Mouse (Mus musculus): ENCODE data around the gene Abcc5.
"Not testable (repeated sequence)": the region's sequence is repeated elsewhere in the genome, so short reads cannot be mapped to it uniquely, and the experiment has no call there.

Gene Abcc5

GRCm38 (mm10) chr16:20425855-20426598 is at the start of gene Abcc5:
Abcc5 (minus strand) TSS chr16:20426394.
- peak; percentile 96 for DNase-seq (ENCODE audit: low spot score)

GRCm38 (mm10) chr16:20475335-20475734 is 49.1 kb upstream of the Abcc5 start:
- no peak for DNase-seq (ENCODE audit: low spot score)

DNA sequence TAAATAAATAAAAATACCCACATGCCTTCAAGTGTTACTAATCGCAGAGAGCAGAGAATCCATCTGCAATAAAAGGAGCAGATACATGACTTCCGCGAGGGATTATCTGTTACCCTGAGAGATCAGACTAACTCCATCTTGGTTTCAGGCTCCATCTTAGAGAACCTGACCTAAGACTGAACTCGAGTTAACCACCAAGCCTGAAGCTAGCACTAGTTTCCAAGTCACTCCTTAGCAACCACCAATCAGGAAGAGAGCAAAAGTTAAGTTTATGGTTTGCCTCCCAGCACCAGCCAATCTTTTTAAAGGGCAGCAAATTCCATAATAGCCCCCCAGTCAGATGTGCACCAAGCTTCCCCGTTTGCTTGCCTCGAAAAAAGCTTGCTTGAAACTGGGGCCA is 48.6 kb upstream of the Abcc5 start:
- DNase-seq (ENCODE audit: low spot score), result no peak

- DNase-seq (ENCODE audit: low spot score), result no peak
These were observed 48.0 kb upstream of the Abcc5 start for GRCm38 (mm10) chr16:20474211-20474610.

DNA sequence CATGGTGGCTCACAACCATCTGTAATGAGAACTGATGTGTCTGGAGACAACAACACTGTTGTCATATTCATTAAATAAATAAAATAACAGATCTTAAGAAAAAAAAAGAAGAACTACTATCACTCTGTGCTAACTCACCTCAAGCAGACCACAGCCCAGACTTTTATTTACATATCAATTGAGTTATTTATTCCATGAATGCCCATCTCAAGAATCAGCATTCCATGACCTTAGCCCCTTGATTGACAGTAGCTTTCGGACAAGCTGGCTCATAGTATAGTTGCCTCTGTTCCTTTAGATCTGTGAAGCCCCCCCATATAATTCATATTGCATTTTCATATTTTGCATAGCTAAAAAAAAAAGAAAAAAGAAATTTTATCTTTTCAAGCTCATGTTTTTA is 47.6 kb upstream of the Abcc5 start:
- no peak for DNase-seq (ENCODE audit: low spot score)

DNA sequence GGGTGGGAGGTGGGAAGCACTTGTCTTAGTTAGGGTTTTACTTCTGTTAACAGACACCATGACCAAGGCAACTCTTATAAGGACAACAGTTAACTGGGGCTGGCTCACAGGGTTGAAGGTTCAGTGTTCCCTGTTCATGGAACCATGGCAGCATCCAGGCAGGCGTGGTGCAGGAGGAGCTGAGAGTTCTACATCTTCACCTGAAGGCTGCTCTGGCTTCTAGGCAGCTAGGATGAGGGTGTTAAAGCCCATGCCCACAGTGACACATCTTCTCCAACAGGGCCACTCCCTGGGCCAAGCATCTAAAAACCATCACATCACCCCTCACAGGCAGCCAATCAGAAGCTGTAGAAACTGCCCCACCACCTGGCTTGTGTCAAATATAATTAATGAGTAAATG is 45.5 kb upstream of the Abcc5 start:
- DNase-seq (ENCODE audit: low spot score), result no peak

GRCm38 (mm10) chr16:20470981-20471380 is 44.8 kb upstream of the Abcc5 start:
- no peak for DNase-seq (ENCODE audit: low spot score)

- DNase-seq (ENCODE audit: low spot score), result no peak
These were observed 38.5 kb upstream of the Abcc5 start for GRCm38 (mm10) chr16:20464725-20465124.

DNA sequence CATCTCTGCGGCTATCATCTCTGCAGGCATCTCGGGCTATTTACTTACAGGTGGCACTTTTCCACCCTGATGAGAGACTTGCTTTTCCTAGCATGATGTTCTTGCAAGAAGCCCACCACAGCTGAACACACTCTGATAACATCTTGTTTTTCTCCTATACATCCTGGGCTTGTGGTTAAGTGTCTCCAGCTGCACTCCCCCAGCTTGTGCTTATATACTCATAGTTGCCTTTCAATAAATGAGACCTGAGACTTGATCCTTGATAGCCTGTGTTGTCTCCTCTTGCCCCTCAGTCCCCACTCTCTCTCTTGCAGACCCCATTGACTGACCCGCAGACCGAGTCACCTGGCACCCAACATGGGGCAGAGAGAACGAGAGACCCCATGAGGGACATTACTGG is 32.5 kb upstream of the Abcc5 start:
- DNase-seq (ENCODE audit: low spot score), result not testable (repeated sequence)

- peak; percentile 16 for DNase-seq (ENCODE audit: low spot score)
These were observed 29.9 kb upstream of the Abcc5 start for GRCm38 (mm10) chr16:20456106-20456505.

- no peak for DNase-seq (ENCODE audit: low spot score)
These were observed 28.0 kb upstream of the Abcc5 start for GRCm38 (mm10) chr16:20454155-20454654.

- no peak for DNase-seq (ENCODE audit: low spot score)
These were observed 25.6 kb upstream of the Abcc5 start for GRCm38 (mm10) chr16:20451774-20452173.

DNA sequence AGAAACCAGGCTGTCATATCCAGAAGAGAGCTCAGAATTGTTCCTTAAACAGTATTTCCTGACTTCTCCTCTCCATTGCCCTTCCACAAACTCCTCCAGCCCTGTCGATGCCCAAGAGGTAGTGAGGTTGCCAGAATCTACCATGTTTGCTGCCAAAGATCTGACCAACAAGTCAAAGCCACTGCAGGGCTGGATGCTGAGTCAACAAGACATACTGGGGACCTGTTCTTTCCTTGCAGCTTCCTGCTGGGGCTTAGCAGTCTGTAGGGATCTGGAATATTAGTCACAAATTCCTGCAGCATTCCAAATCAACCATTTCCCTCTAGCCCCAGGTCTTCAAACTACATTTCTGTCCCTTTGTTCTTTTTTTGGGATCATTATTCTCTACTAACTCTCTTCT is 19.7 kb upstream of the Abcc5 start:
- no peak for DNase-seq (ENCODE audit: low spot score)

GRCm38 (mm10) chr16:20444831-20445388 is 18.7 kb upstream of the Abcc5 start:
- DNase-seq (ENCODE audit: low spot score), result no peak

DNA sequence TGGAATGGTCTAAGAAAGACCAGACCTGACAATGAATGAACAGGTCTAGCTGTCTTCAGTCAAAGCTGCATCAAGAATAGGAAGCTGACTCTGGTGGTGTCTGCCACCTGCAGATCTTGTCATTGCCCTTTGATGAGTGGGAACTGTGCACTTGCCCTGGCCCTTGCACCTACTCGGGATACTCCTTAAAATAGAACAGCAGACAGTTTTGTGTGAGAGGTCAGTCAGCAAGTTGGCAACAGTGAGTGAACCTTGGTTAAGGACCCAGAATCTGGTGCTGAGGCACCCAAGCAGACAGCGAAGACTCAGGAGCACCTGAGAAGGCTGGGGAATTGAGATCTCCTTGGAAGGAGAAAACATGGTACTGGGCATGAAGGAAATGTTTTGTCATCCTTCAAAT is 16.7 kb upstream of the Abcc5 start:
- DNase-seq (ENCODE audit: low spot score), result no peak

- DNase-seq (ENCODE audit: low spot score), result no peak
These were observed 12.7 kb upstream of the Abcc5 start for GRCm38 (mm10) chr16:20438673-20439415.

DNA sequence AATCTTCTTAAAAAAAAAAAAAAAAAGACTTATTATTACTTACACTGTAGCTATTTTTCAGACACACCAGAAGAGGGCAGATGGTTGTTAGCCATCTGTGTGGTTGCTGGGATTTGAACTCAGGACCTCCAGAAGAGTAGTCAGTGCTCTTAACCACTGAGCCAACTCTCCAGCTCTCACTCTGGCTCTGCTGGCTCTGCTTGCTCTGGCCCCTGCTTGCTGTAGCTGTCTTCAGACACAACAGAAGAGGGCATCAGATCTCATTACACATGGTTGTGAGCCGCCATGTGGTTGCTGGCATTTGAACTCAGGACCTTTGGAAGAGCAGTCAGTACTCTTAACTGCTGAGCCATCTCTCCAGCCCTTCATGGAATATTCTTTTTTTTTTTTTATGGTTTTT is 11.9 kb upstream of the Abcc5 start:
- not testable (repeated sequence) for DNase-seq (ENCODE audit: low spot score)

- no peak for DNase-seq (ENCODE audit: low spot score)
These were observed 10.1 kb upstream of the Abcc5 start for GRCm38 (mm10) chr16:20436281-20436680.

GRCm38 (mm10) chr16:20429328-20429727 is 3.1 kb upstream of the Abcc5 start:
- DNase-seq (ENCODE audit: low spot score), result no peak

- DNase-seq (ENCODE audit: low spot score), result peak; percentile 1
These were observed 1.4 kb upstream of the Abcc5 start for GRCm38 (mm10) chr16:20427566-20427965.

GRCm38 (mm10) chr16:20424719-20425650 is 1.2 kb downstream of the Abcc5 start:
- no peak for DNase-seq (ENCODE audit: low spot score)

DNA sequence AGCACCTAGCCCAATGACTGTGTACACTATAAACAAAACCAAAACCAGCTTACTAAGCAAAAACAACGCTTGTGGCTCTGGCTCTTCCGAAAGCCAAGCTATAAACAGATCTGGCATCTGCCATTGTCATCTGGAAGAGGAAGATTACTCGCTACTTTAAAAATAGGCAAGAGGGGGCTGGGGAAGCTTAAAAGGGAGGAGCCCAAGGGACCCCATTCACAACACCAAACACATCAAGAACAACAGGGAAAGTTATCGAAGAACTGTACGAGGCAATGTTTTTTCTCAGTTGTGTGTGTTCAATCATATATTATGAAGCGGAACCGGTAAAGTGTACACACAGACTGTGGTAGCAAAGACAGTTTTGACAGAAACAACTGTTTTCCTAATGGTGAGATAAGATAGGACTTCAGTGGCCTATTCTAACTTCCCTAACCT is 1.9 kb downstream of the Abcc5 start:
- no peak for DNase-seq (ENCODE audit: low spot score)

Data from embryo, embryonic 10.5 days (tissue).